Comparison of ENCODE assay signal across 30 mouse cellular contexts in genomic region chr12:113244685-113245084, GRCm38 (mm10). TPM values are rescaled to one million over a fixed set of nuclear protein-coding genes. Genes with fewer than 3 reads are reported as not detected.
DNase-seq lines count a peak whose midpoint lies in the region; ATAC-seq and TF ChIP-seq lines count a peak whose summit lies in the region.
"Had no signal": no experiment of that assay in that cellular context is flagged by ENCODE, and none has a peak within 500 bp of the region (broad histone marks: within the 10 kb centered on the region; RNA-seq: fewer than 3 reads in every experiment).

No protein-coding gene starts in this region.

- H3K9ac ChIP-seq in liver, postnatal 0 days (replicated peaks), result no peak overlapping the region
- no peak overlapping the region for H3K9ac ChIP-seq in liver, embryonic 12.5 days
- no peak overlapping the region for H3K9ac ChIP-seq in midbrain, embryonic 13.5 days (replicated peaks)
- 0 out of 2 replicates have a peak overlapping the region, but pooled peaks have one; percentile 36 for H3K9ac ChIP-seq in CH12.LX (ENCODE audit: insufficient read depth, low read depth)
- H3K9ac ChIP-seq: embryonic facial prominence, embryonic 15.5 days; forebrain, embryonic 12.5 days; forebrain, postnatal 0 days; heart, embryonic 12.5 days; hindbrain, embryonic 14.5 days; limb, embryonic 13.5 days; lung, embryonic 14.5 days; neural tube, embryonic 12.5 days had no signal

- no peaks in the 10 kb centered on the region for H3K27me3 ChIP-seq in liver, postnatal 0 days (ENCODE audit: insufficient read depth, low read length)
- H3K27me3 ChIP-seq in liver, embryonic 12.5 days (replicated peaks), result no peaks in the 10 kb centered on the region; the same call in 1 of the 2 replicates
- no peaks in the 10 kb centered on the region for H3K27me3 ChIP-seq in midbrain, embryonic 13.5 days
- no peaks in the 10 kb centered on the region for H3K27me3 ChIP-seq in midbrain, embryonic 10.5 days (ENCODE audit: low read depth, poor library complexity, severe bottlenecking)
- no peaks in the 10 kb centered on the region for H3K27me3 ChIP-seq in CH12.LX (replicated peaks)
- H3K27me3 ChIP-seq in splenic B cell, adult 2 months (ENCODE audit: control insufficient read depth, insufficient read depth, low read length, poor library complexity, severe bottlenecking), result no peaks in the 10 kb centered on the region
- H3K27me3 ChIP-seq: embryonic facial prominence, embryonic 15.5 days; heart, embryonic 12.5 days; limb, embryonic 13.5 days; neural tube, embryonic 12.5 days had no signal

- no peak; the same call in 1 of the 2 replicates for TF ChIP-seq RAD21 in CH12.LX (IDR thresholded peaks at IDR 0.05; ENCODE audit: low read depth, low read length)

- dilution Hi-C loops in CH12.LX (cut with MboI; ENCODE audit: extremely low pct_ligation_motif_present, extremely low pct_unique_long_range_greater_than_20kb, low sequenced_read_pairs), result no loop called here

- H3K4me1 ChIP-seq in liver, postnatal 0 days (ENCODE audit: insufficient read depth), result no peaks in the 10 kb centered on the region
- H3K4me1 ChIP-seq in liver, embryonic 12.5 days, result no peaks in the 10 kb centered on the region
- no peaks in the 10 kb centered on the region for H3K4me1 ChIP-seq in midbrain, embryonic 13.5 days (replicated peaks)
- no peaks in the 10 kb centered on the region for H3K4me1 ChIP-seq in midbrain, embryonic 10.5 days
- H3K4me1 ChIP-seq in CH12.LX (ENCODE audit: control insufficient read depth in 1 of 2, insufficient read depth in 2 of 2), result peaks cover 67 to 100% of the 10 kb centered on the region in 2 experiments
- H3K4me1 ChIP-seq: embryonic facial prominence, embryonic 15.5 days; forebrain, embryonic 12.5 days; heart, embryonic 12.5 days; limb, embryonic 13.5 days; neural tube, embryonic 12.5 days had no signal

- 67% methylated on average over 2 of the region's 2 CpGs for WGBS in liver, postnatal 0 days (ENCODE audit: insufficient replicate concordance)
- 74% methylated on average over 2 of the region's 2 CpGs for WGBS in liver, embryonic 12.5 days (ENCODE audit: insufficient replicate concordance)
- WGBS in midbrain, embryonic 13.5 days, result 90% methylated on average over 2 of the region's 2 CpGs
- 94% methylated on average over 2 of the region's 2 CpGs for WGBS in midbrain, embryonic 10.5 days

- DNase-seq in liver, postnatal 0 days, result no peak
- DNase-seq in midbrain, embryonic 10.5 days (ENCODE audit: low spot score), result no peak
- peak; percentile 86 for DNase-seq in CH12.LX (ENCODE audit: extremely low read depth)
- DNase-seq in splenic B cell, adult 2 months (ENCODE audit: low read depth, low spot score), result peak; percentile 70
- no peak for DNase-seq in kidney, adult 8-10 months
- DNase-seq: adrenal gland, postnatal 14 days; cerebellum, adult 11-12 months; cerebellum, adult 9-11 months; embryo, embryonic 11 days; forebrain, postnatal 0 days; heart, postnatal 4 days; kidney, adult 18-20 months; kidney, postnatal 4 days; lung, embryonic 14.5 days; thymus, postnatal 25 days had no signal

- no peaks in the 10 kb centered on the region for H3K36me3 ChIP-seq in liver, postnatal 0 days (replicated peaks; ENCODE audit: insufficient read depth, low read length)
- no peaks in the 10 kb centered on the region for H3K36me3 ChIP-seq in liver, embryonic 12.5 days
- no peaks in the 10 kb centered on the region for H3K36me3 ChIP-seq in midbrain, embryonic 13.5 days
- no peaks in the 10 kb centered on the region for H3K36me3 ChIP-seq in midbrain, embryonic 10.5 days
- no peaks in the 10 kb centered on the region for H3K36me3 ChIP-seq in CH12.LX (replicated peaks in 1 of 2; ENCODE audit: control insufficient read depth in 1 of 2, insufficient read depth in 1 of 2, low read length in 1 of 2)
- no peaks in the 10 kb centered on the region for H3K36me3 ChIP-seq in splenic B cell, adult 2 months (ENCODE audit: control insufficient read depth, insufficient read depth, low read length, poor library complexity, severe bottlenecking)
- H3K36me3 ChIP-seq: embryonic facial prominence, embryonic 15.5 days; forebrain, embryonic 12.5 days; heart, embryonic 12.5 days; limb, embryonic 13.5 days; neural tube, embryonic 12.5 days had no signal

- H3K27ac ChIP-seq in liver, postnatal 0 days (ENCODE audit: low read depth), result peak overlapping the region; percentile 12; the same call in 1 of the 2 replicates
- no peak overlapping the region for H3K27ac ChIP-seq in liver, embryonic 12.5 days
- H3K27ac ChIP-seq in midbrain, embryonic 13.5 days, result no peak overlapping the region
- H3K27ac ChIP-seq in midbrain, embryonic 10.5 days (replicated peaks), result no peak overlapping the region
- H3K27ac ChIP-seq in CH12.LX (ENCODE audit: insufficient read depth, low read depth), result peak overlapping the region; percentile 94
- H3K27ac ChIP-seq: embryonic facial prominence, embryonic 15.5 days; forebrain, embryonic 12.5 days; heart, adult 2 months; hindbrain, embryonic 14.5 days; kidney, postnatal 0 days; limb, embryonic 13.5 days; macrophage; neural tube, embryonic 12.5 days had no signal

- in situ Hi-C loops in CH12.LX (cut with MboI; ENCODE audit: low pct_ligation_motif_present, low pct_unique_long_range_greater_than_20kb, low sequenced_read_pairs), result no loop called here

- TF ChIP-seq EP300 in liver, postnatal 0 days (IDR thresholded peaks at IDR 0.05; ENCODE audit: low read depth), result no peak
- peak; percentile 100 for TF ChIP-seq EP300 in CH12.LX (IDR thresholded peaks at IDR 0.05; ENCODE audit: low read length)

- no peak overlapping the region for H3K4me3 ChIP-seq in liver, postnatal 0 days (ENCODE audit: low read depth, low read length)
- H3K4me3 ChIP-seq in liver, embryonic 12.5 days, result no peak overlapping the region
- H3K4me3 ChIP-seq in midbrain, embryonic 13.5 days (replicated peaks), result no peak overlapping the region
- no peak overlapping the region for H3K4me3 ChIP-seq in midbrain, embryonic 10.5 days
- peak overlapping the region in 1 of 3 experiments; percentile 17 for H3K4me3 ChIP-seq in CH12.LX (replicated peaks in 1 of 3; ENCODE audit: low read depth in 2 of 3, low read length in 2 of 3, poor library complexity in 1 of 3)
- H3K4me3 ChIP-seq: embryonic facial prominence, embryonic 15.5 days; forebrain, embryonic 12.5 days; heart, adult 2 months; heart, embryonic 12.5 days; limb, embryonic 13.5 days; myocyte; neural tube, embryonic 12.5 days had no signal

- no peak overlapping the region for H3K4me2 ChIP-seq in liver, postnatal 0 days (ENCODE audit: low read depth, low read length)
- H3K4me2 ChIP-seq in liver, embryonic 12.5 days, result no peak overlapping the region
- no peak overlapping the region for H3K4me2 ChIP-seq in midbrain, embryonic 13.5 days (replicated peaks)
- no peak overlapping the region for H3K4me2 ChIP-seq in CH12.LX (ENCODE audit: insufficient read depth, low read depth, poor library complexity, severe bottlenecking)
- H3K4me2 ChIP-seq: embryonic facial prominence, embryonic 15.5 days; forebrain, embryonic 12.5 days; heart, embryonic 12.5 days; hindbrain, embryonic 14.5 days; limb, embryonic 13.5 days; liver, embryonic 11.5 days; lung, embryonic 14.5 days; neural tube, embryonic 12.5 days had no signal

- peak; percentile 44; the same call in 1 of the 2 replicates for TF ChIP-seq POLR2A in CH12.LX (IDR thresholded peaks at IDR 0.05; ENCODE audit: low read depth, low read length)

- H3K79me2 ChIP-seq in CH12.LX (replicated peaks; ENCODE audit: control insufficient read depth, extremely low read depth, insufficient read depth, poor library complexity, severe bottlenecking), result 0 out of 2 replicates have a peak, but pooled peaks cover 4% of the 10 kb centered on the region

- no peak for ATAC-seq in liver, postnatal 0 days
- no peak for ATAC-seq in liver, embryonic 12.5 days
- ATAC-seq in midbrain, embryonic 13.5 days, result 0 out of 2 replicates have a peak, but pooled peaks have one; percentile 30
- ATAC-seq: forebrain, postnatal 0 days; inflammation-experienced regulatory T-cells, adult 6 months had no signal

- H3K9me3 ChIP-seq in liver, postnatal 0 days (ENCODE audit: low read length), result no peaks in the 10 kb centered on the region
- no peaks in the 10 kb centered on the region for H3K9me3 ChIP-seq in liver, embryonic 12.5 days (replicated peaks)
- H3K9me3 ChIP-seq in midbrain, embryonic 13.5 days, result no peaks in the 10 kb centered on the region
- H3K9me3 ChIP-seq in midbrain, embryonic 10.5 days (replicated peaks), result no peaks in the 10 kb centered on the region
- H3K9me3 ChIP-seq in CH12.LX (replicated peaks; ENCODE audit: low read length), result no peaks in the 10 kb centered on the region
- H3K9me3 ChIP-seq: embryonic facial prominence, embryonic 15.5 days; forebrain, embryonic 12.5 days; heart, embryonic 12.5 days; limb, embryonic 13.5 days; neural tube, embryonic 12.5 days had no signal

- no peak for TF ChIP-seq CTCF in liver, postnatal 0 days (IDR thresholded peaks at IDR 0.05; ENCODE audit: low read depth)
- no peak for TF ChIP-seq CTCF in CH12.LX (conservative IDR thresholded peaks at IDR 0.05 in 1 of 2, IDR thresholded peaks at IDR 0.05 in 1 of 2; ENCODE audit: low read depth in 2 of 2, low read length in 2 of 2)

TF ChIP-seq in CH12.LX, 34 proteins besides CTCF, POLR2A, EP300 and RAD21 (continues in another document):
- TF ChIP-seq SIN3A (IDR thresholded peaks at IDR 0.05; ENCODE audit: low read length), result peak; percentile 96
- TF ChIP-seq CHD2 (IDR thresholded peaks at IDR 0.05; ENCODE audit: low read length), result peak; percentile 96
- TF ChIP-seq TCF12 (IDR thresholded peaks at IDR 0.05; ENCODE audit: low read depth, low read length), result peak; percentile 100
- peak; percentile 96 for TF ChIP-seq ETS1 (conservative IDR thresholded peaks at IDR 0.05; ENCODE audit: low read depth, low read length)
- TF ChIP-seq BHLHE40 (IDR thresholded peaks at IDR 0.05; ENCODE audit: low read depth, low read length), result peak; percentile 97
- TF ChIP-seq GABPA (IDR thresholded peaks at IDR 0.05; ENCODE audit: insufficient replicate concordance, low read depth, low read length), result no peak
- TF ChIP-seq MAFK (IDR thresholded peaks at IDR 0.05; ENCODE audit: insufficient replicate concordance, low read length), result peak; percentile 63
- TF ChIP-seq NRF1 (IDR thresholded peaks at IDR 0.05; ENCODE audit: low read depth, low read length), result peak; percentile 36; the same call in 1 of the 2 replicates
- 0 out of 2 replicates have a peak, but pooled peaks have one; percentile 75 for TF ChIP-seq E2F4 (IDR thresholded peaks at IDR 0.05; ENCODE audit: insufficient replicate concordance, low read depth, low read length)
- peak; percentile 93 for TF ChIP-seq JUN (IDR thresholded peaks at IDR 0.05; ENCODE audit: insufficient read depth, low read depth, low read length)

RNA-seq across cellular contexts. Expression of gene Tmem121, which starts 59.0 kb away (rescaled TPM):
- polyA plus RNA-seq in liver, postnatal 0 days (2015; fragmentation: Nextera tagmentation; extraction: Ambion mirVana), result 0.20 and 0.21 TPM in 2 replicates
- 1.0 and 1.2 TPM in 2 replicates for polyA plus RNA-seq in liver, embryonic 12.5 days (2016; fragmentation: Nextera tagmentation; extraction: Ambion mirVana)
- 24.7 and 30.2 TPM in 2 replicates for polyA plus RNA-seq in midbrain, embryonic 13.5 days (2015; fragmentation: Nextera tagmentation; extraction: Ambion mirVana)
- polyA plus RNA-seq in midbrain, embryonic 10.5 days (2016; fragmentation: Nextera tagmentation; extraction: Ambion mirVana), result 19.0 and 22.0 TPM in 2 replicates
- total RNA-seq in CH12.LX (2012; rRNA removed) (not detected in 2 replicates), CH12.LX (2014; rRNA removed) (not detected in 2 replicates)
- polyA plus RNA-seq in CH12.LX (2012; ENCODE audit: insufficient read length, low read depth), result not detected in 2 replicates
- total RNA-seq: gastrocnemius, adult 8-10 months had no signal
- polyA plus RNA-seq: heart, adult 2 months; macrophage had no signal

Comparison
In these comparisons a context has a peak if more than half of its experiments do, and no peak if none do; other contexts are left out.
1. H3K27ac ChIP-seq: peak in liver, postnatal 0 days (single experiment) and CH12.LX (single experiment); none in liver, embryonic 12.5 days (single experiment), midbrain, embryonic 13.5 days (single experiment) and midbrain, embryonic 10.5 days (single experiment).
2. DNase-seq: peak in CH12.LX (single experiment) and splenic B cell, adult 2 months (single experiment); none in liver, postnatal 0 days (single experiment), midbrain, embryonic 10.5 days (single experiment) and kidney, adult 8-10 months (0 of 2).